Mouse (Mus musculus) layer of hippocampus, adult 9-11 months (tissue): ENCODE measurements around the gene Gm6525.
A peak's percentile ranks its signal among the peaks of the same experiment; 100 is the strongest.

ENCODE experiments used
- DNase-seq: peaks from one replicate; pipeline ENCODE4 v3.0.0; 2022

Gene Gm6525

DNA sequence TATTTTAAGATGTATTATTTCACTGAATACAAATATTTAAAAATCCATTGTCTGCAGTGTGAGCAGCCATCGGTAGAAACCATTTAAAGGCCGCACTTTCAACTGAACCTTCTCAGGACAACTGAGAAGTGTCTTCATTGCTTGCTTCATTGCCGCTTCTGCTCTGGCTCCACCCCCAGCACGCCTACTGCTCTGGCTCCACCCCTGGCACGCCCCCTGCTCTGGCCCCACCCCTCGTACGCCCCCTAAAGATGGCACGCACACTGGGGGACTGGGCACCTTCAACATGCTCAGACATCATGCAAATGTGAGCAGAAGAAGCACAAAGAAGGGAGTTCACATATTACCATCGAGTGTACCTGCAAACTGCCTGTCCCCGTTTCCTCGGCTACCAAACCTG, 1.5 kb upstream of the Gm6525 start:
- no peak for DNase-seq

DNA sequence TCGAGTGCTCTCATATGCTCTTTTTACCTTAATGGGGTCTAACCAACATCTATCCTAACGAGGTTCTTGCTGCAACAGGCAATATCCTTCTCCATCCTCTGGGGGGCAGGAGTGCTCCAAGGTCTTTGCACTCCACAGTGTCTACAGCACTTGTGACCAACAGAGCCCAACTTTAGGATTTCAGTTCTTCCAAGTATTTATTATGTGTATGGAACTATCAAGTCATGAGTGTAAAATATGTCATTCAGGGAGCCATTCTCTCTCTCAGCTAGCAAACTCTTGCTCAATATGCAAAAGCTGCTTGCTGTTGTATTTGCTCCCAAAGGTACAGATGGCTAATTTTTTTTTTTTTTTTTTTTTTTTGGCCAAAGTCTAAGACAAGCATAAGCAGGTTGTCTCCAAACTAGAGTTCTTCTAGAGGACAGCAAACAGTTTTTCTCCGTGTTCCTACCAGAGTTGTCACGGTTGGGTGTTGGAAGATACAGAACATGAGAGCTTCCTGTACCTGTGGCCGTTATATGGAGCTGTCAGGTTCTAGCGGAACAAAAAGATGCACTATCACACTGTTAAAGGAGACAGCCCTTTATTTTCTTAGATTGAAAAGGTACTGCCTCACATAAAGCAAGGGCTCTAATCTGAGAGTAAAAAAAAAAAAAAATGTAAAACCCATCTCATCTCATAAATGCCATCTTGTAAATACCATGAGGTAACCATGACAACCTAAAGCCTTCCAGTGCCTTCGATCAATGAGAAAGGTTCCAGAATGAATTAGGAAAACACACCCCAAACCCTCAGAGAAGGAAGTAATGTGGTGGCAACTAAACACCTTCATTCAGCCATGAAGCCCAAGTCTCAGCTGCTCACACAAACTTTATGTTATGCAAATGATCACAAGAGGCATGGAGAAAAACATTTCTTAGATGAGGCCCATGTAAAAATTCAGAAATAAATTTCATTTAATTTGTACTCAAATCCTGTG, 1.7 kb downstream of the Gm6525 start:
- DNase-seq, result peak; percentile 56

DNA sequence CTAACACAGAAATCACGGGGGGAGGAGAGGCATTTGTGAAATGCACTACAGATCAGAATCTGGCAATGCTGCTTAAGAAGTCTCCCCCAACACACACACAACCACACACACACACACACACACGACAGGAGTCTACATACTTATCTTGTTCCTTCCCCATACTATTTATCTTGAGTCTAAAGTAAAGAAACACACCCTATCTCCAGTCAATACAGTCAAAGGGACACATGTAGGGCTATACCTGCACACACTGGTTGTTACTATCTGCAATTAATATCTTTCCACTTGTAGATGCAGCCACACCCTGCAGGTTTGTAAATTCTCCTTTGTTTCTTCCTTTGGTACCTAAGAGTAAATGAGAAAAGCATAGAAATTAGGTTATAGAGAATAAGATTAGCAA, 3.9 kb downstream of the Gm6525 start:
- DNase-seq, result no peak

DNA sequence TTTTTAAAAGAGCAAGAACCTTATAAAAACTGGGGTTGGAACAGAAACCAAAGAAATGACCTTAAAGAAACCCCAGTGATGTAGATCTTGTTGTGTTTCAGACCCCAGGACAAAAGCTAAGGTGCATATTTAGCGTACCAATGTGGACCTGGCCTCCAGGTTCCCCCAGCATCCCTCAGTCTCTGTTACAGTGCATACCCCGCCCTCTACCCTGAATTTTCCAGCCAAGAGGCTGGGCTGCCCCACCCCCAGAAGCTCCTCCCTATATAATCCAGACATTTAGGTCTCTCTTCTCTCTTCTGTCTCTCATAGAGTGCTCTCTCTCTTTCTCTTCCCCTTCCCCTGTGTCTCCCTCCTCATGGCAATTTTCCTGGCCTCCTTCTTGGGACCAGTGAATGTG, 6.4 kb downstream of the Gm6525 start:
- no peak for DNase-seq

DNA sequence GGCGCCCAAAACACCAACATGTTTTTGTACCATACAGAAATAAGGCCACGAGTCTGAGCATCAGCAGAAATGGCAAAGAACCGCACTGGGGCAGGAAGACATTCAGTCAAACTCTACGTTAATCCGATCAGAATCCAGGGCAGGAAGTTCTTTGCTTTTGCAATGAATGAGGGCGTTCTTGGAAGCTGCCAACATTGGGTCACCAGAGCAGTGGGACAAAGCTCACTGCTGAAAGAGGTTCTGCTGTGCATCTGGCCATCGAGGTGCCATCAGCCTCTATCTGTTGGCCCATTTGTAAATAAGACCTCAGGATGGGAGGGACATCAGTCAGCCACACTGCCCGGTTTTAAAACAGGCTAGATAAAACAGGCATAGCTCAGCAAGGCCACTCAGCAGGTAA, 7.2 kb downstream of the Gm6525 start:
- no peak for DNase-seq

DNA sequence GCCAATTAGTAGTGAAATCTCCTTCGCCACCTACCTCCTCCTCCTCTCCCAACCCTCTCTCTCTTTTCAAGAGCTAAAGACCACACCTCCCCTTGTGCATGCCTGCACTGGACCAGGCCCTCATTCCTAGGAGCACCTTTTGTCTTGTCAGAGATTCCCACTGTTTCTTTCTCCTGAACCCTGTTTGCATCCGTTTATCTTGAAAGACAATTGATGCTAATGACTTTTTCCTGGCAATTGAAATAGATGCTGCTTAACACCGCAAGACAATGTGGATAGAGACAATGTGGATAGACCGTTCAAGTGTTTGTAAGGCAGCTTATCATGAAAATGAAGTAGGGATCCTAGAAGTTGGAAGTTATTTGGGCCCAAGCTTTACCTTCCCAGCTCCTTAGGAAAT, 7.8 kb downstream of the Gm6525 start:
- DNase-seq, result no peak

DNA sequence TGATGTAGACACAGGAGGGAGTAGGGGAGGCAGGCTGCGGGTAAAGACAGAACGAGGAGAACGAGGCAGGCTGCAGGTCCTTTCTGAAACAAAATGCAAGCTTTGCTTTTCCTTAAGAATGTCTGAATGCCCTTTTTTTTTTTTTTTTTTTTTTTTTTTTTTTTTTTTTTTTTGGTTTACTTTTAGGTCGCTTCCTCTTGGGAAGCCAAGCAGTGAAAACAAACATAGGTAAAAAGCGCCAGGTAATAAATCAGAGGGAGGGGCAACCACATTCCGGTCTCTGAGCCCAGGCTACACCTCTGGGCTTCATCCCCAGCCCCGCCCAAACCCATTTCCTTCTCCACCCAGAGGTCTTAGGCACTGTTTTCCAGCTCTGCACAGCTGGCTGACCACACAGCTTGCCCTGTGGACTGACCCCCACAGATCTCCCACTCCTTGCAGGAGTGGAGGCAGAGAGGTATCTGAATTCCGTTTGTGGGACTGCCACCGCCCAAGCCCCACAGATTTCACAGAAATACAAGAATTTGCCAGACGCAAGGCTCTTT, 15.8 kb downstream of the Gm6525 start:
- no peak for DNase-seq

DNA sequence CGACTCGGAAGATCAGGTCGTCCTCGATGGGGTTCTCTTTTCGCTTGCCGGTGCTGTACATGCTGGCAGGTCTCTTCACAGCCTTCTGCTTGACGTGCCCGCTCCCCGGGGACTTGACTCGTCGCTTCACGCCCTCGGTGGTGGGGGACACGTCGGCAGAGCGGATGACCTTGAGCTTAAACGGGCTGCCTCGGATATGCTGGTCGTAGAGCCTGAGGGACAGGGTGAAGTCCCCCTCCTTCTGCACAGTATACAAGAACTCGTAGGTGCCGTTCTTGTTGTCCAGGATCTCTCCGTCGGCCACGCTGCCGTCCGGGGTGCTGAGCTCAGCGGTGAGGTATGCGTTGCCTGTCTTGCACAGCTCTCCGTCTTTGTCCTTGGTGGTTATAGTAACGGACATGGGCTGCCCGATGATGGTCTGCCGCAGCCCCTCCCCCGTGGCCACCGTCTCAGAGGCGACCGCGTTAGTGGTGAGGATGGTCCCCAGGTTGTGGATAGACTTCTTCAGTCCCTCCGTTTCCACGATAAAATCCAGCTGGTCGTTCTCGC, 16.7 kb downstream of the Gm6525 start:
- DNase-seq, result no peak

DNA sequence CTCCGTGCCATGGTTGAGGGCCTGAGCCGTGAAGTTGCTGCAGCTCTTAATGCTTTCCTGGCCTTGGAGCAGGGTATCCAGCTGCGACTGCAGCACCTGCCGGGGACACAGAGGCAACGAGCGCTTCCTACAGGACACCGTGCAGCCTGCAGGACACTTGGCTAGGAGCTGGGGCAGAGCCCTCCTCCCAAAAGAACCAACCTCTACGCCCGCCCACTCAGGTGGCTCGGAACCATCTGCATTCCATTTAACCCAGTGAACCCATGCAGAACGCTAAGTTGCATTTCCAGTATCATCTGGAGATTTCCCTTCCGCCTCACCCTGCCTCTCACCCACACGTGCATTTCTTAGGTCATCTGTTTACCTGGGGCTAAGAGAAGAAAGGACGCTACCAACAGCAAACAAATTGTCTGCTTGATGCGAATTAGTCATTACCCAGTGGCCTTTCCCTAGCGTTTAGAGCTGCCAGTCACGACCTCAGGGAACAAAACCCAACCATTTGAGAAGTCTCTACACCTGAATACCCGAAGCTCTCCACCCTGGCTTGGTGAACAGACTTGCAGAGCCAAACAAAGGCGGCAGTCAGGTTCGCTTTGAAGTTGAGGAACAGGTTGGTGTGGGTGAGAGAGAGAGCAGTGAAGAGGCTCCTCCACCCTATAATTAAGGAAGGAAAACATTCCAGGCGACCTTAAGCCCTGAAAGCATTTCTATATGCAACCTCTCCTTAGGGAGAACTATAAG, 17.4 kb downstream of the Gm6525 start:
- no peak for DNase-seq

DNA sequence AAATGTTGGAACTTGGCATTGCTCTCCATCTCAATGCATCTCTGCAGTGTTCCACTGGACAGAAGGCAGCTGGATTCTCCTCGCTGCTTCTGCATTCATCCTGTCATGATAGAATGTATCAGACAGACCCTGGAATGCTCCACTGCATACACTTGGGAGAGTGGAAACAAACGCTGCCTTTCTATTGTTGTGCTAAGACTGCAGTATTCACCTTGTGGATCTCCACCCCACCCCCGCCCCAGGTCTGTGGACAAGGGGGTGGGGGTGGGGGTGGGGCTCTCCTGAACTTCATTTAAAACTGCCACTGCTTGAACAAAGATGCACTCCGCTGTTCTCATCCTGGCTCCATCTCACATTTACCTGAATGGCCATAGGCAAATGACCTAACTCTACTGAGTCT, 20.0 kb downstream of the Gm6525 start:
- no peak for DNase-seq

DNA sequence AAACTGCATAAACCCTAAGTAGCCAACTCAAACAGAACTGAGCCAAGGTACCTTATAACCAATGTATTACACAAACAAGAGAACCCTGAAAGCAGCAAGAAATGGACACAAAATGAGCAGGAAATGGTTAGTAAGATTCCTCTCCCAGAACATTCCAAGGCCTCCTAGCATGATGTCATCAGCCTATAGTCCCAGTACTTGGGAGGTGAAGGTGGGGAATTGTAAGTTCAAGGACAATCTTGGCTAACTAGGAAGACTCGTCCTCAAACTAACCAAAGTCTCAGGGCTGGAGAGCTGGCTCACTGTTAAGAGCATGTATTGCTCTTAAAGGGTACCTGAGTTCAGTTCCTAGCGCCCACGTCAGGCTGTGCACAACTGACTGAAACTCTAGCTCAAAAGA, 24.3 kb downstream of the Gm6525 start:
- no peak for DNase-seq

DNA sequence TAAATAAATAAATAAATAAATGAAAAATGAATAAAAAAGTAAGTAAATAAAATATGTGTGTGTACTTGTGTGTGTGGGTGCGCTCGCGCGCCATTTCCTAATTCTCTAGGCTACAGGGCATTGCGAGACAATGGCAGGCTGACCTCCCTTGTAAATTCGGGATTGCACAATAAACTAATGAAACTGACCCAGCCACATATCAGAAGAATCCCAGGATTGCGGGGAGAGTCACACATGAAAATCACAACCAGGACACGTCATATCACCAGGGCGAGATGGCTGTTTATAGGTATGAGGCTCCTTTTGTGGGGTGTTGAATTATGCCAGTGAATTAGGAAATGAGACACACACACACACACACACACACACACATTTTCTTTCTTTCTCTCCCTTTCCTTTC, 25.6 kb downstream of the Gm6525 start:
- DNase-seq, result no peak

DNA sequence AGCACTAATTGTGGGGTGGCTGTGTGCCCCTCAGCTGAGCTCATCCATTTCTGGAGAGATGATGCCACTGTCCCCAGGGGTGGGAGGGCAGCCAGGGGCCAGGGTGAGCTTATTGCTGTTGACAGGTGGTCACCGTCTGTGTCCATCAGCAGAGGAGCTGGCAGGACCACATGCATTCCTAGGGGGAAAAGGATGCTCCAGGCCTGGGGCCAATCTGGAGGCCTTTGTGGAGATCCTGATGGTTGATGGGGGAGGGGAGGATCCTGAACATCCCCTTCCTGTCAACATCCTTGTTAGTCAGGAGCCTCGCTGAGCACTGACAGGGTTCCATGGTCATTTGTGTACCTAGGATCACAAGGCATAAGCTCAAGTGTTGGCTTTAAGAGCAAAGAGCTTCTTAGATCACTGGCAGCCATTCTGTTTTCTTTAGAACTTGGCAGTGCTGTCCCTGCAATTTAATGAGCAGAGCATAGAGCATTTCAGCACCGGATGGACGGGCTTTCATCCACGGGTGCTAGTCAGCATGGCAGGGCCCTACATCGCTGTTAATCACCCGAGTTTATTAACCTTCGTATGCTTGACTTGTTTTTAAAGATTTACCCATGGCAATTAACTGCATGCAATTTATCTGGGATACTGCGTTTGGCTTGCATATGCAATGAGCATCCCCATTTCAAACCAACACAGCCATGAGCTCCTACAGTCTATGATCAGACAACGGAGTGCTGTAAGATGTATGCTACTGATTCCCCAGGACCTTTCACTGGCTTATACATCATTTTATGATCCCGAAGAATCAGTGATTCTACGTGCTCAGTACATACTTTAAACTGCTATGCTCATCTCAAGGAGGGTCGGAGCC, 26.9 kb downstream of the Gm6525 start:
- DNase-seq, result no peak

DNA sequence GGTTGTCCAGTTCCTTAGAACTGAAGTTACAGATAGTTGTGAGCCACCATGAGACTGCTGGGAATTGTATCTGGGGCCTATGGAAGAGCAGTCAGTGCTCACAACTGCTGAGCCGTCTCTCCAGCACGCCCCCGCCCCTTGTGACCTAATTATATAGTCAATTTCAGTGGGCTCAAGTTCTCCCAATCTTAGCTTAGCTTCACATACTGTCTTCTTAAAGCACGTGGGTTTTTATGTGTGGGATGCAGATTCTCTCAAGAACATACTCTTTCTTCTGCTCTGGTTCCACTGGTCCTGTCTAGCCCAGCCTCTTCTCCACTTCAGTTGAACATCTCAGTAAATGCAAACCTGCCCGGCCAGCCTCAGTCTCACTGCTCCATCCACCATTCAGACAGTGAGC, 30.7 kb downstream of the Gm6525 start:
- DNase-seq, result no peak

DNA sequence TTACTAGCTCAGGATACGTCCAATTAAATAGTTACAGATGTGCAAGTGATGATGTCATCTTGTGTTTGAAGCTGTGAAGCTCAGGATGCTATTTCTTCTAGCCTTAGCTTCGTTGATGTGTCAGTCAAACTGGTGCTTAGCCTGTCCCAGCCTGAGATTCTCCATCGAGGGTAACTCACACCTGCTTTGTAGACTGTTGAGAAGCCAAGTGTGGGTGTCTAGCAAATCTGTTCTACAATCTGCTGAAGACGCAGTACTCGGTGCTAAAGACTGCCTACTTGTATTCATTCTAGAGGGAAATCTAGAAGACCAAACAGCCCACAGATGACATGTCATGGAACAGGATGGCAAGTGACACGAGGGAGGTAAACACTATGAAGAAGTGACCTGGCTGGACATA, 31.7 kb downstream of the Gm6525 start:
- DNase-seq, result peak; percentile 75

DNA sequence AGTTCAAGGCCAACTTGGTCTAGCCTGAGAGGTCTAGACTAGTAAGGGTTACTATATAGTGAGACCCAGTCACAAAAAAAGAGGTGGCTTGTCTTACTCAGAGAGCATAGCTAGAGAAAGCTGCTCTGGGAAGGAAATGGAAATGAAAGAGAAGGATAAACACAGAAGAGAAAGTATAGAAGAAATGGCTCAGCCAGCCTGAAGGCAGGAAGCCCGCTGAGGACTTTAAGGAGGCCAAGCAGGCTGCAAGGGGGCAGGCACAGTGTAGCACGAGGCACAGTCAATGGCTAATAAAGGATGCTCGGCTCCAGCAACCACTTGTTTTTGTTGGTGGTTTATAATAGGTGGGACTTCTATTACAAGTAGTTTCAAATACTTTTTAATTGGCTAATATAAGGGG, 32.2 kb downstream of the Gm6525 start:
- no peak for DNase-seq

DNA sequence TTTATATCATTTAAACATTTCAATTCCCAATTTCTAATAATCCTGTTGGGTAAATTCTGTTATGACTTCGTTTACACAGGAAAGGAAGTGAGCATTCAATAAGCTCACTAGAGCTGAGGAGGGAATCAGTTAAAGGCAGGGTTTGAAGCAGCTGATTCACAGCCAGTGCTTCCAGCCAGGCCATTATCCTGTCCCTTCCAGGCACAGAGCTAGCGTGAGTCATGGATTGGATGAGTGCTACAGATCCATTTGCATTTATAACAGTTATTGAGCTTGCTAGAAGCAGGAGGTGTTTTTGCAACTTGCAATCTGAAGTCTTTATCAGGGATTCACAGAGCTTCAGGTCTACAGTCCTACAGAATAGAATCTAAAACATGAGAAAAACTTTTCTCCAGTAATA, 33.5 kb downstream of the Gm6525 start:
- peak; percentile 69 for DNase-seq

DNA sequence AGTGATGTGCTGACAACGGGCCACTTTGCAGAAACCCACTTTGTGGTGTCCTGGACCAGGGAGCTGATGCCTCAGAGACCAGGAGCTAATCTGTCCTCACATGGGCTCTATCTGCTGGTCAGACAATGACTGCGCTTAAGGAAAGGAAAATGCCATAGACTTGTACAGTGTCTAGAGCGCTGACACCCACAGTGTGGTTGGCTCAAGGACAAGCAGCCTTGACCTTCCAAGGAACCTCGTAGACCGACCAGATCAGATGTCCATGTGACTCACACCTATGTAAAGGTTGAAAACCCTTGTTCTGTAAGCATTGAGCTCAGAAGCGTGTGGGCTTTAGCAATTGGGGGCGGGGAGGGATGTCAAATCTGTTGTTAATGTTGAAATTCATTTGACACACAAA, 34.6 kb downstream of the Gm6525 start:
- no peak for DNase-seq

DNA sequence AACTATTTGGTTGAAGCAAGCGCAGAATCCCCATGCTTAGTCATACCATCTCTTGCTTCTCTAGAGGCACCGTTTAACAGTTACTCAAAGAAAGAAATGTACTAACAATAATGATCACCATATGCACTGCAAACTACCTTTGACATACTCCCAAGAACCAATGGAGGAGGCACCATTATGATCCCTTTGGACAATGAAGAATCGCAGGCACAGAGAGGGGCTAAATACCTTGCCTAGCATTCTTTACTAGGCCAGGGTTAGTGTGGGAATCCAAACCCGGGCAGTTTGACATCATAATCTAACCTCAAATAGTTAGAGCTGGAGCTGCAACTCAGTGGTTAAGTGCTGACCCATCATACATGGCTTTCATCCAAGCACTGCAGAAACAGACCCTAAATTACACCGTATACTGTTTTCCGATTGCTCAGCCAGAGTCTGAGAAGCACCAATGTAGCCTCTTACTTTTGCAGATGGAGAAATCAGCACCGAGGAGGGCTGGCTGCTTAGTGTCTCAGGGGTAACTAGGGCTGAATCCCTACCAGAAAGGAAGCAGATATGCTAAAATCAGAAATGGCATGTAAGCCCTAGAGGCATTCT, 35.1 kb downstream of the Gm6525 start:
- DNase-seq, result no peak

DNA sequence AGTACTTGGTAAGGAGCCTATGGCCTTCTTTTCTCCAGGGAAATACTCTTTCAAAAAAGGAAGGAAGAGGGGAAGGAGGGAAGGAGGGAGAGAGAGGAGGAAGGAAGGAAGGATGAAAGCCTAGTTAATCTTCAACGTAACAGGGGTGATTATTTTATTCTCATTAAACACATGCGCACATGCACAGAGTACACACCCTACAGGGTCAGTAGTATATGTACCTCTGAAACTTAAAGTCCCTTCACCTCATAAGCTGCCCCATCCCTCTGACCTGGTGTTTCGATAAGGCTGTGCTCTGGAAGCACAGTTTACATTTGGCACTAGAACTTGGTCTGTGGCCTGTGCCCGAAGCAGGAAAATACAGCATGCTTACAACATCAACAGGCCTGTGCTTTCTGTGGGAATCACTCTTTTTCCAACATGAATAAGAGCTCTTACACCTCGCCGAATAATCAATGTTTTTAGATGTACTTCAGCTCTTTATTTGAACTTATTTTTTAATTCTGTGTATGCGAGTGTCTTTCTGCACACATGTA, 37.5 kb downstream of the Gm6525 start:
- no peak for DNase-seq

DNA sequence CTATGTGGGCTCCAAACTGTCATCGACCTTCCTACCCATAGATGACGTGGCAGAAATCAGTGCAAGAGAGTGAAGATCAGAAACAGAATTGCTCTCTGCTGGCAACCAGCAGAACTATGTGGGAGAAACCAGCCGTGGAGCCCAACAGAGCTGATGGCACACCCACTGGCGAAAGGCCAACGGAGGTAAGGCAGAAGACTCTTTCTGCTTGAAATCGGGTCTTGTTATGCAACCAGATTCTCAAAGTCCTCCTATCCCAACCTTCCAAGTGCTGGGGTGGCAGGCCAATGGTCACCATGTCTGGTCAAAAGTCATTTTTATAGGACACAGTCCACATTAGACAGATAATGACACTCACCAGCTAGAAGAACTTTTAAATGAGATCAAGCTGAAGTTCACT, 40.6 kb downstream of the Gm6525 start:
- DNase-seq, result peak; percentile 66

DNA sequence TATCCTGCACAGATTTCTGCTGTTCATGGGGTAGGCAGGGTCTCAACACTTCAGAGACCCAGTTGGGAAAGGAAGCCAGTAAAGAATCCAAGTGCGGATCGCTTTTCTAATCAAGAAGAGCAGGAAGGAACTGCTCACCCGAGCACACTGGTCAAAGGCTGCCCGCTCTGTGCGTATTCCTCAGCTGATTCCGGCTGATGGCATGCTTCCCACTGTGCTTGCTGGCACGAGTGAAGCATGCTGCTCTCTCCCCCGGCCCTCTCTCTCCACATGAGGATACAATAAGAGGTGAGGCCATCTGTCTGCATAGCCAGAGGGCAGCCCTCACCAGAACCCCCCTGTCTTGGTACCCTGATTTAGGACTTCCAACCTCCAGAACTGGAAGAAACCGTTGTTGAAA, 41.3 kb downstream of the Gm6525 start:
- no peak for DNase-seq
